Mouse (Mus musculus) adrenal gland, adult 8-10 months (tissue): Measurements from ENCODE around the gene Krcc1. TPM values are rescaled to one million over a fixed set of nuclear protein-coding genes. Genes with fewer than 3 reads are reported as not detected.
"Not testable (repeated sequence)": the region's sequence is repeated elsewhere in the genome, so short reads cannot be mapped to it uniquely, and the experiment has no call there.

Experiments
- DNase-seq: peaks from one replicate; pipeline ENCODE4 v3.0.0; 2022
- total RNA-seq, 4 experiments: library from RNA; stranded (reverse); gene quantifications; 2 replicates each; pipeline ENCODE4 v1.2.4; 2022

Krcc1 gene
- total RNA-seq, 4 experiments from 2014 or later: 57.0 to 69.2 (median 65.6) TPM

DNA sequence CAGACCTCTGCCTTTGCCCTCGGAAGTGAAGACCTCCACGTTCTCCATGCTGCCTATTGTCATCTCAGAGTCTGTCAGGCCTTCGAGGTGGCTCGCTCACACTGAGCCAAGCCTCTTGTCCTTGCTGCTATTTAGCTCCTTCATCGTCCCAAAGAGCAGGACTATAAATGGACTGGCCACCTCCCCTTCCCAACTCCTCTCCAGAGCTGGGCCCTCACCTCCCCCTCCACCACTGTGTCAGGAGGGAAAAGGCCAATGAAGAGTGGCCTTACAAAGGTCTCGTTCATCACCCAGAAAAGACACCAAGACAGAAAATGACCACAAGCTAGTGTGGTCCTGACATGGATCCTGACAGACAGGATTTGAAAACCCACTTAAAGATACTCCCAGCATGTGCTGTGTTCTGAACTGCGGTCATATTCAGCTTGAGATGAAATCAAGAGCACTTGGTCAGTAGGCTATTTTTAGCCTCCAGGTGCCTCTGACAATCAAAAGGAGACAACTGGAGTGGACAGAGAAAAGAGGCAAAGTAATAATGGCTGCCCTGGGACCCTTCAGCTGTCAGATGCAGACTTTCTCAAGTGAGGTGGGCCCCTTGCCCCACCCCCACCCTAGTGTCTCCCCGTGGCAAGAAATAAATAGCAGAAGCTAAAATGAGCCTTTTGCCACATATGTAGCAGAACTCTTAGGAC, 9.2 kb upstream of the Krcc1 start:
- DNase-seq: no peak

DNA sequence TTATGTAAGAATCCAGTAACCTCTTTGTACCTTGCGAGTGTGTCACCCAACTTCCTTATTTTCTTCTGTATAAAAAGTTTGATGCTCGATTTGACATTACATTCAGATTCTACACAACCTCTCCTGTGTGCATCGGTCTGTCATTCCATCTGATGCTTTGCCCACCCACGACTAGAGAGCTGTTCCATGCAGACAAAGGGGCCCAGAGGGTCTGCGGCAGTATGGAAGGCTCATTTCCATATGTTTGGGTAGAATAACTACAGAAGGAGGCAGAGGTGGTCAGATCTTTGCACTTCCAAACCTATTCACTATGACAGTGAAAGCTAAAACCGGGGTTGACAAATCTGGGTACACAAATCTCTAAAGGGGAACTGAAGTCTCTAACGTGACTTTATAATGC, 3.9 kb upstream of the Krcc1 start:
- not testable (repeated sequence) for DNase-seq

- DNase-seq: no peak
Measured at GRCm38 (mm10) chr6:71268929-71269685, 2.4 kb upstream of the Krcc1 start.

DNA sequence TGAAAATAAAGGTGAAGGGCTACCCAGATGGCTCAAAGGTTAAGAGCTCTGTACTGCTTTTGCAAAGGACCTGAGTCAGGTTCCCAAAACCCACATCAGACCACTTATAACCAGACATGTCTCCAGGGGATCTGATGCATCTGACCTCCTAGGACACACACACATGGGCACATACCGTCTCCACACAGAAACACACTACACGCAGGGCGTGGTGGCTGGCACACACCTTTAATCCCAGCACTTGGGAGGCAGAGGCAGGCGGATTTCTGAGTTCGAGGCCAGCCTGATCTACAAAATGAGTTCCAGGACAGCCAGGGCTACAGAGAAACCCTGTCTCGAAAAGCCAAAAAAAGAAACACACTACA, 1.8 kb upstream of the Krcc1 start:
- not testable (repeated sequence) for DNase-seq

GRCm38 (mm10) chr6:71270301-71271056, 998 bp upstream of the Krcc1 start:
- peak; percentile 41 for DNase-seq

- DNase-seq: no peak
Measured at GRCm38 (mm10) chr6:71271057-71271388, 454 bp upstream of the Krcc1 start.

DNA sequence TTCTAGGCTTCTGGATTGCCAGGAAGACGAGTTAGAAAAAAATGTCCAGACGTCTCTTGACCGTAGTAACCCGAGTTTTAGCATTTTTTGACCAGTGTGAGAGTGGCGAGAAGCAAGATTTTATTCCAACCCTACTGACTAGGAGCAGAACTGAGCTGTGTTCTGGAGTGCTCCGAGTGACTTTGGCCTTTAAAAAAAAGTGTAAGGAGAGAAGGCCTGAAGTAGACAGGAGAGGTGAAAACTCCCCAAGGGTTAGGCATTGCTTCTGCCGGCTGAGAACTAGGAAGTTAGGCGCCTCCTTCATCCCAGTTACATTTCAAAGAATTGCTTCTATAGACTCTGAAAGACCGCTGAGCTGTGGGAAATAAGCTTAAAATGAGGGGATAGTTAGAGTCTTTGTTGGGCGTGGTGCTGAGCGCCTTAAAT, 852 bp downstream of the Krcc1 start:
- no peak for DNase-seq

GRCm38 (mm10) chr6:71273715-71274114, 2.2 kb downstream of the Krcc1 start:
- no peak for DNase-seq

- no peak for DNase-seq
Measured at GRCm38 (mm10) chr6:71274621-71275020, 3.1 kb downstream of the Krcc1 start.

DNA sequence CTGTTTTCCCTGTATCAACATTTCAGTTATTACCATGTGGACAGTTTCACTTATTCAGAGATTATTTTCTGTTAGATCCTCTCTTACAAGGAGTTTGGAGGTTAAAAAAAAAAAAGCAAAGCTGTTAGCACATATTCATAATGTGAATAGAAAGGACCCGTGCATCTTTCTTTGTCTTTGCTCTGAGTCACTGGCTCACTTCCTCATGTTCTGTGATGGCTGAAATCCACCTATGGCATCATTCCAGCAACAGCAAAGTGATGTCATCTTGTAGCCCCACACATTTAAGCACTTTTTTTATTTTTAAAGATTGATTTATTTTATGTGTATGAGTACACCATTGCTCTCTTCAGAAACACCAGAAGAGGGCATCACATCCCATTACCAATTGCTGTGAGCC, 7.9 kb downstream of the Krcc1 start:
- DNase-seq: no peak

GRCm38 (mm10) chr6:71293509-71293908, 22.0 kb downstream of the Krcc1 start:
- DNase-seq: no peak

- no peak for DNase-seq
Measured at GRCm38 (mm10) chr6:71295303-71295702, 23.8 kb downstream of the Krcc1 start.

GRCm38 (mm10) chr6:71298051-71298450, 26.6 kb downstream of the Krcc1 start:
- DNase-seq: no peak

DNA sequence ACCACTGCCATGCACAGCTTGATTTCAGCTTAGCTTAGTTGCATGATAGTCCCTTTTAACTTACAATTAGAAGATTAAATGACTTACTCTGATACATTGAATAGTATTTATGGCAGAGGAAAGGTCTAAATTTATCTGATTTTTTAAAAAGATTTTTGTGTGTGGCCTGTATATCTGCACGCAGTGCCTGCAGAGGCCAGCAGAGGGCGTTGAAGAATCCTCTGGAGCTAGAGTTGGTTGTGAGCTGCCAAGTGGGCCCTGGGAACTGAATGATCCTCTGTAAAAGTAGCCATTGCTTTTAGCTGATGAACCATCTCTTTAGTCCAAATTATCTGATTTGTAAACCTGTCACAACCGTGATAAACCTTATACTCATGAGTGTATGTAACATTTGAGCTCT, 27.3 kb downstream of the Krcc1 start:
- DNase-seq: no peak

DNA sequence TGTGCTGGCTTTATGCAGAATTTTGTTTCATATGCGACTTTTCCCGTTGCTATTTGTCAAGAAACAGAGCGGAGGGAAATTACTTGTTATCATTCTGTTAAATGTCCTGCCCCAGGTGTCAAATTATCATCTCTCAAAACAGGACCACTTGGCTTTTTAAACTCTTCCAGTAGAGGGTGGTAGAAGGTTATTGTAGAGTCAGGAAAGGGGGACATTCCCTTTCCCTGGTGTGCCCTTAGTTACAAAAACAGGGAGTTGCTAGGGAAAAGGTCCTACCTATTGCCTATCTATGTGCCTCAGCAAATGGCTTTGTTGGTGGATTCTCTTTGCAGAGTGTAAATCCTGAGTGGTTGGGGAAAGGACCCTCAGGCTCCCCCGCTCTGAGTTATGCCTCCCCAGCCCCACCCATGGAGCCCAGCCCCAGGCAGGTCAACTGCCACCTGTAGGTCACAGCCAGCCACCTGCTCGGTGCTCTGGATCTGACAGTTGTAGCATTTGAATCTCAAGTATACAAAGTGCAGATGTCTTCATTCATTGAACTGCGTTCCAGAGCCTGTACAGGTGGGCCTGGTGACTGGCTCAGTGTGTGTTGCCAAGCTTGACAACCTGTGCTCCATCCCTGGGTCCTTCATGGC, 30.7 kb downstream of the Krcc1 start:
- no peak for DNase-seq

GRCm38 (mm10) chr6:71307486-71307885, 36.0 kb downstream of the Krcc1 start:
- no peak for DNase-seq

- no peak for DNase-seq
Measured at GRCm38 (mm10) chr6:71321826-71322283, 50.4 kb downstream of the Krcc1 start, which contains the start of gene Smyd1. Gene Smyd1, minus strand, starts transcription at chr6:71322233.

GRCm38 (mm10) chr6:71322491-71322921, 51.0 kb downstream of the Krcc1 start, which contains the start of gene Cd8b1:
Gene Cd8b1, plus strand, starts transcription at chr6:71322788.
- DNase-seq: no peak

GRCm38 (mm10) chr6:71324816-71325215, 53.3 kb downstream of the Krcc1 start:
- no peak for DNase-seq

DNA sequence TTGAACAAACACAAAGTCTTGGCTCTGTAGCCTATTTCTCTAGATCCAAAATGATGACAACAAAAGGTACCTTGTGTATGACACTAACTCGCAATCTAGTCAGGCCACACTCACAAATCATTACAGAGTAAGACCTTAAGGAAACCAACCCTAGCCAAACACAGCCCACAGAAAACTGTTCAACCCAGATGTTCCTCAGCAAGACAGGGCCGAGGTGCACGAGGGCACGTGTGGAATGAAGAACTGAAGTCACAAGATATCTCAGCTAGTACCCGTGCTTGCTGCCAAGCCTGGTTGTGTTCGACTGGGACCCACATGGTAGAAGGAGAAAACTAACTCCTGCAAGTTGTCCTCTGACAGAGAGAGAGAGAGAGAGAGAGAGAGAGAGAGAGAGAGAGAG, 58.4 kb downstream of the Krcc1 start:
- no peak for DNase-seq

- no peak for DNase-seq
Measured at GRCm38 (mm10) chr6:71330486-71330885, 59.0 kb downstream of the Krcc1 start.

DNA sequence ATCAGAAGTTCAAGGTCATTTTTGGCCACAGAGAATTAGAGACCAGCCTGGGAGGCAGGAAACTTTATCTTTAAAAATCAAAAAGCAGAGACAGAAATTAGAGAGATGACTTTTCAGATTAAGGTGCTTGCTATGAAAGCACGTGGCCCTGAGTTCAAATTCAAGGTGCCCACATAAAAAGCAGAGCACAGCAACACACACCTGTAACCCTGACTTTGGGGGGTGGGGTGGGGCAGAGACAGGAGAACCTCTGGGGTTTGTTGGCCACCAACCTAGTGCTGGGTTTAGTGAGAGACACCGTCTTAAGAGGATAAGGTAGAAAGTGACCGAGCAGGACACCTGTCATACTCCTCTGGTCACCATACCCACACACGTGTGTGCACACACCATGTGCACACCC, 60.0 kb downstream of the Krcc1 start:
- DNase-seq: not testable (repeated sequence)
